In genomic region chr1:107706108-107706548, GRCm38 (mm10) we compare ENCODE assay signal across 12 mouse cellular contexts.
DNase-seq lines count a peak whose midpoint lies in the region.
"Had no signal": no experiment of that assay in that cellular context is flagged by ENCODE, and none has a peak within 500 bp of the region (broad histone marks: within the 10 kb centered on the region; RNA-seq: fewer than 3 reads in every experiment).

No protein-coding gene starts in this region.

- peak; percentile 11 for DNase-seq in kidney, adult 9 months
- DNase-seq in kidney, adult 8-10 months, result no peak
- peak; percentile 32 for DNase-seq in testis, postnatal 14 days (ENCODE audit: low spot score)
- DNase-seq in testis, postnatal 10 days (ENCODE audit: low spot score), result no peak
- peak; percentile 5 for DNase-seq in retina, embryonic 14.5 days (ENCODE audit: low spot score)
- no peak for DNase-seq in thymus, postnatal 4 days
- no peak for DNase-seq in left cerebral cortex, adult 9 months (ENCODE audit: low spot score in 2 of 2)
- DNase-seq: adrenal gland, postnatal 36 days; cerebellum, adult 9-10 months; heart, postnatal 36 days; right cerebral cortex, postnatal 14 days; thymus, adult 18-20 months had no signal

Comparison
In these comparisons a context has a peak if more than half of its experiments do, and no peak if none do; other contexts are left out.
1. DNase-seq: peak in kidney, adult 9 months (single experiment), testis, postnatal 14 days (single experiment) and retina, embryonic 14.5 days (single experiment); none in kidney, adult 8-10 months (0 of 2), testis, postnatal 10 days (single experiment), thymus, postnatal 4 days (single experiment) and left cerebral cortex, adult 9 months (0 of 2).